In genomic region chr10:81174617-81175344, GRCm38 (mm10) we compare ENCODE assay signal across 8 mouse cellular contexts. TPM values are rescaled to one million over a fixed set of nuclear protein-coding genes. Genes with fewer than 3 reads are reported as not detected.
DNase-seq lines count a peak whose midpoint lies in the region; ATAC-seq and TF ChIP-seq lines count a peak whose summit lies in the region.

No protein-coding gene starts in this region.

- H3K9me3 ChIP-seq in ES-Bruce4 (replicated peaks; ENCODE audit: control insufficient read depth, insufficient read depth, low read length, poor library complexity, severe bottlenecking): no peaks in the 10 kb centered on the region
- H3K9me3 ChIP-seq in forebrain, embryonic 11.5 days (ENCODE audit: control insufficient read depth, low read length): no peaks in the 10 kb centered on the region
- H3K9me3 ChIP-seq in heart, embryonic 16.5 days (replicated peaks; ENCODE audit: control insufficient read depth, low read length): no peaks in the 10 kb centered on the region
- no peaks in the 10 kb centered on the region for H3K9me3 ChIP-seq in liver, embryonic 15.5 days (replicated peaks)
- H3K9me3 ChIP-seq in stomach, embryonic 15.5 days: no peaks in the 10 kb centered on the region

- no peak for TF ChIP-seq POLR2A in ES-Bruce4 (IDR thresholded peaks at IDR 0.05; ENCODE audit: insufficient read depth, low read length)

- 2% methylated on average over 29 of the region's 29 CpGs for WGBS in forebrain, embryonic 11.5 days
- 4% methylated on average over 29 of the region's 29 CpGs for WGBS in heart, embryonic 16.5 days
- 11% methylated on average over 29 of the region's 29 CpGs for WGBS in liver, embryonic 15.5 days (ENCODE audit: insufficient replicate concordance)
- 3% methylated on average over 29 of the region's 29 CpGs for WGBS in stomach, embryonic 15.5 days

- H3K27me3 ChIP-seq in ES-Bruce4 (ENCODE audit: control insufficient read depth, insufficient read depth, low read length, poor library complexity, severe bottlenecking): no peaks in the 10 kb centered on the region
- no peaks in the 10 kb centered on the region for H3K27me3 ChIP-seq in forebrain, embryonic 11.5 days (ENCODE audit: control insufficient read depth, insufficient read depth, low read length)
- H3K27me3 ChIP-seq in heart, embryonic 16.5 days (ENCODE audit: control insufficient read depth, insufficient read depth, low read length): no peaks in the 10 kb centered on the region
- no peaks in the 10 kb centered on the region for H3K27me3 ChIP-seq in liver, embryonic 15.5 days
- H3K27me3 ChIP-seq in stomach, embryonic 15.5 days (replicated peaks): no peaks in the 10 kb centered on the region

- H3K27ac ChIP-seq in ES-Bruce4 (ENCODE audit: insufficient read depth, low read length): peak overlapping the region; percentile 64
- peak overlapping the region; percentile 88 for H3K27ac ChIP-seq in forebrain, embryonic 11.5 days (ENCODE audit: low read depth, low read length)
- peak overlapping the region; percentile 56 for H3K27ac ChIP-seq in heart, embryonic 16.5 days (ENCODE audit: low read length)
- H3K27ac ChIP-seq in liver, embryonic 15.5 days (replicated peaks): peak overlapping the region; percentile 89
- H3K27ac ChIP-seq in stomach, embryonic 15.5 days: peak overlapping the region; percentile 79

- H3K4me3 ChIP-seq in ES-Bruce4 (ENCODE audit: low read depth, low read length): peak overlapping the region; percentile 68
- H3K4me3 ChIP-seq in forebrain, embryonic 11.5 days (ENCODE audit: low read depth, low read length): peak overlapping the region; percentile 30
- H3K4me3 ChIP-seq in heart, embryonic 16.5 days (ENCODE audit: low read length): peak overlapping the region; percentile 39
- H3K4me3 ChIP-seq in liver, embryonic 15.5 days (replicated peaks): peak overlapping the region; percentile 35
- H3K4me3 ChIP-seq in stomach, embryonic 15.5 days (replicated peaks): peak overlapping the region; percentile 29

- no peak for TF ChIP-seq CTCF in ES-Bruce4 (IDR thresholded peaks at IDR 0.05; ENCODE audit: low read depth, low read length)

- peak overlapping the region; percentile 37 for H3K9ac ChIP-seq in ES-Bruce4 (ENCODE audit: low read depth, poor library complexity, severe bottlenecking)
- peak overlapping the region; percentile 68 for H3K9ac ChIP-seq in forebrain, embryonic 11.5 days (ENCODE audit: low read length)
- peak overlapping the region; percentile 59 for H3K9ac ChIP-seq in heart, embryonic 16.5 days (ENCODE audit: low read length)
- peak overlapping the region; percentile 49; the same call in 1 of the 2 replicates for H3K9ac ChIP-seq in liver, embryonic 15.5 days
- no peak overlapping the region for H3K9ac ChIP-seq in stomach, embryonic 15.5 days

- peak; percentile 65 for ATAC-seq in forebrain, embryonic 11.5 days (replicated peaks; ENCODE audit: low FRiP score)
- 0 out of 2 replicates have a peak, but pooled peaks have one; percentile 28 for ATAC-seq in heart, embryonic 16.5 days (replicated peaks; ENCODE audit: extremely low read depth, insufficient read depth, low FRiP score)
- 0 out of 2 replicates have a peak, but pooled peaks have one; percentile 16 for ATAC-seq in liver, embryonic 15.5 days (ENCODE audit: insufficient read depth)
- peak; percentile 19; the same call in 1 of the 2 replicates for ATAC-seq in stomach, embryonic 15.5 days (ENCODE audit: insufficient read depth, low FRiP score, low read depth)

- H3K4me1 ChIP-seq in ES-Bruce4 (ENCODE audit: control insufficient read depth, insufficient read depth, low read length): no peaks in the 10 kb centered on the region
- H3K4me1 ChIP-seq in forebrain, embryonic 11.5 days (replicated peaks; ENCODE audit: control insufficient read depth, insufficient read depth, low read length): peaks cover 25% of the 10 kb centered on the region
- peaks cover 33% of the 10 kb centered on the region for H3K4me1 ChIP-seq in heart, embryonic 16.5 days (ENCODE audit: control insufficient read depth, insufficient read depth, low read length)
- H3K4me1 ChIP-seq in liver, embryonic 15.5 days (replicated peaks): peaks cover 63% of the 10 kb centered on the region
- peaks cover 50% of the 10 kb centered on the region for H3K4me1 ChIP-seq in stomach, embryonic 15.5 days

- peak overlapping the region; percentile 61 for H3K4me2 ChIP-seq in forebrain, embryonic 11.5 days (ENCODE audit: low read depth, low read length, severe bottlenecking)
- peak overlapping the region; percentile 65 for H3K4me2 ChIP-seq in heart, embryonic 16.5 days (ENCODE audit: low read depth, low read length)
- H3K4me2 ChIP-seq in liver, embryonic 15.5 days: peak overlapping the region; percentile 86
- peak overlapping the region; percentile 67 for H3K4me2 ChIP-seq in stomach, embryonic 15.5 days

- H3K36me3 ChIP-seq in ES-Bruce4 (ENCODE audit: control insufficient read depth, insufficient read depth, low read length, poor library complexity, severe bottlenecking): peaks cover 29% of the 10 kb centered on the region
- H3K36me3 ChIP-seq in forebrain, embryonic 11.5 days (ENCODE audit: control insufficient read depth, insufficient read depth, low read length): peaks cover 22% of the 10 kb centered on the region
- peaks cover 23% of the 10 kb centered on the region for H3K36me3 ChIP-seq in heart, embryonic 16.5 days (ENCODE audit: control insufficient read depth, insufficient read depth)
- H3K36me3 ChIP-seq in liver, embryonic 15.5 days (replicated peaks): peaks cover 27% of the 10 kb centered on the region
- H3K36me3 ChIP-seq in stomach, embryonic 15.5 days: peaks cover 24% of the 10 kb centered on the region

- no peak for TF ChIP-seq EP300 in ES-Bruce4 (IDR thresholded peaks at IDR 0.05; ENCODE audit: insufficient read depth, low read depth, low read length)

- DNase-seq in c-Kit-positive CD71-positive TER-119-positive erythroid progenitor cells, embryonic 14.5 days (ENCODE audit: low spot score): peak; percentile 84
- DNase-seq in forebrain, embryonic 11.5 days (ENCODE audit: low spot score): peak; percentile 96
- peak; percentile 89 to 91 for DNase-seq in kidney, postnatal 25 days
- peak; percentile 92 for DNase-seq in neural tube, embryonic 10.5 days (ENCODE audit: extremely low spot score, low spot score)

RNA-seq across cellular contexts. Expression of gene Eef2, which starts 1.6 kb away (rescaled TPM):
- polyA plus RNA-seq in ES-Bruce4 (2011; ENCODE audit: insufficient read depth, insufficient read length, low read depth, missing spikeins): 2,442 and 2,478 TPM in 2 replicates
- polyA plus RNA-seq in forebrain, embryonic 11.5 days (2014; fragmentation: Nextera tagmentation; extraction: Ambion mirVana): 467 and 501 TPM in 2 replicates
- 435 and 443 TPM in 2 replicates for polyA plus RNA-seq in heart, embryonic 16.5 days (2015; fragmentation: Nextera tagmentation; extraction: Ambion mirVana)
- polyA plus RNA-seq in liver, embryonic 15.5 days (2015; fragmentation: Nextera tagmentation; extraction: Ambion mirVana): 270 and 306 TPM in 2 replicates
- 517 and 544 TPM in 2 replicates for polyA plus RNA-seq in stomach, embryonic 15.5 days (2015; fragmentation: Nextera tagmentation; extraction: Ambion mirVana)

RNA-seq across cellular contexts. Expression of gene Pias4, which starts 7.1 kb away (rescaled TPM):
- polyA plus RNA-seq in ES-Bruce4 (2011; ENCODE audit: insufficient read depth, insufficient read length, low read depth, missing spikeins): 36.8 and 44.9 TPM in 2 replicates
- 54.0 and 65.0 TPM in 2 replicates for polyA plus RNA-seq in forebrain, embryonic 11.5 days (2014; fragmentation: Nextera tagmentation; extraction: Ambion mirVana)
- 34.7 and 37.5 TPM in 2 replicates for polyA plus RNA-seq in heart, embryonic 16.5 days (2015; fragmentation: Nextera tagmentation; extraction: Ambion mirVana)
- polyA plus RNA-seq in liver, embryonic 15.5 days (2015; fragmentation: Nextera tagmentation; extraction: Ambion mirVana): 26.0 and 32.6 TPM in 2 replicates
- polyA plus RNA-seq in stomach, embryonic 15.5 days (2015; fragmentation: Nextera tagmentation; extraction: Ambion mirVana): 41.8 and 44.9 TPM in 2 replicates

RNA-seq across cellular contexts. Expression of gene Dapk3, which starts 8.0 kb away (rescaled TPM):
- polyA plus RNA-seq in ES-Bruce4 (2011; ENCODE audit: insufficient read depth, insufficient read length, low read depth, missing spikeins): 61.2 and 64.8 TPM in 2 replicates
- 54.8 and 59.3 TPM in 2 replicates for polyA plus RNA-seq in forebrain, embryonic 11.5 days (2014; fragmentation: Nextera tagmentation; extraction: Ambion mirVana)
- 33.9 and 40.2 TPM in 2 replicates for polyA plus RNA-seq in heart, embryonic 16.5 days (2015; fragmentation: Nextera tagmentation; extraction: Ambion mirVana)
- polyA plus RNA-seq in liver, embryonic 15.5 days (2015; fragmentation: Nextera tagmentation; extraction: Ambion mirVana): 16.6 and 17.8 TPM in 2 replicates
- 61.9 and 65.4 TPM in 2 replicates for polyA plus RNA-seq in stomach, embryonic 15.5 days (2015; fragmentation: Nextera tagmentation; extraction: Ambion mirVana)

RNA-seq across cellular contexts. Expression of gene 4930442H23Rik, which starts 8.9 kb away (rescaled TPM):
- not detected in 2 replicates for polyA plus RNA-seq in ES-Bruce4 (2011; ENCODE audit: insufficient read depth, insufficient read length, low read depth, missing spikeins)
- polyA plus RNA-seq in forebrain, embryonic 11.5 days (2014; fragmentation: Nextera tagmentation; extraction: Ambion mirVana): not detected in 2 replicates
- 0.11 TPM in 2 replicates for polyA plus RNA-seq in heart, embryonic 16.5 days (2015; fragmentation: Nextera tagmentation; extraction: Ambion mirVana)
- polyA plus RNA-seq in liver, embryonic 15.5 days (2015; fragmentation: Nextera tagmentation; extraction: Ambion mirVana): 0.07 TPM in 1 of 2 replicates, not detected in the other
- 0.10 TPM in 1 of 2 replicates, not detected in the other for polyA plus RNA-seq in stomach, embryonic 15.5 days (2015; fragmentation: Nextera tagmentation; extraction: Ambion mirVana)

RNA-seq across cellular contexts. Expression of gene Nmrk2, which starts 27.1 kb away (rescaled TPM):
- not detected in 2 replicates for polyA plus RNA-seq in ES-Bruce4 (2011; ENCODE audit: insufficient read depth, insufficient read length, low read depth, missing spikeins)
- not detected in 2 replicates for polyA plus RNA-seq in forebrain, embryonic 11.5 days (2014; fragmentation: Nextera tagmentation; extraction: Ambion mirVana)
- polyA plus RNA-seq in heart, embryonic 16.5 days (2015; fragmentation: Nextera tagmentation; extraction: Ambion mirVana): 11.9 and 14.6 TPM in 2 replicates
- polyA plus RNA-seq in liver, embryonic 15.5 days (2015; fragmentation: Nextera tagmentation; extraction: Ambion mirVana): 0.09 TPM in 1 of 2 replicates, not detected in the other
- 0.18 and 0.26 TPM in 2 replicates for polyA plus RNA-seq in stomach, embryonic 15.5 days (2015; fragmentation: Nextera tagmentation; extraction: Ambion mirVana)

Comparison
In these comparisons a context has a peak if more than half of its experiments do, and no peak if none do; other contexts are left out.
1. Peak in every context shown above with its lines: DNase-seq, ATAC-seq, H3K4me3 ChIP-seq and H3K27ac ChIP-seq.